Mouse (Mus musculus): ENCODE data around the gene Olfr517.

The Olfr517 gene

DNA sequence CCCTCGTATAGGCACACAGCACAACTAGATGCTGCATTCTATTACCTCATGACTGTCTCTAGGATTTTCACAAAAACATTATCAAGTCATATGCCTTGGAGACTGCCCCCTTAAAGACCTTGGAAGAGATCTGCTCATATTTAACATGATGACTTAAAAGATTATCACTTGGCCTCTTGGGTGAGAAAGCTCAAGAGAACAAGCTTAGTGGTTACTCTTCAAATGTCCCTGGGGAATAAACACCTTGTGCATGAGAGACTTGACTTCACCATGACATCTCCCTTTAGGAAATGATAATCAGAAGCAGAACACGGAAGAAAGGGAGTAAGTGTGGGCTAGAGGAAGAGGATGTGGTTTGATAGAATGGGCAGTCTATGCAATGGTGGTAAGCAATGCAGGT, at the start of gene Olfr517:
Olfr517 (minus strand) TSS at position 101 of the 400 bp plus-strand sequence.
- DNase-seq (ENCODE audit: low read depth) = no peak

DNA sequence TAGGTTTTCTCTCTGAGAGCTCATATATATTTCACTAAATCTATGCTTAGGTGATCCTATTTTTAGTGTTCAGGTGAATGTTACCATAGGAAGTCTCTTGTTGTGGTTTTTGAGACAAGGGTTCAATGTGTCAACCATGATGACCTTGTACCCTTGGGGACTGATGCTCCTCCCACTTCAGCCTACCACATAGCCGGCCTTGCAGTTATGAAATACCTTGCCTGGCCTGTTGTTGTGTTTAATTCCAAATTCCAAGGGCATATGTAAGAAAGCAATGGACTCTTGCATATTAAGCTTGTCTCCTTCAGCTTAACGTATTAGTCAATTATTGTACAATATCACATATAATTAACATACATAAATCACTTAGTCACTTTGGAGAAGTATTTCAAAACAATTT, 31.8 kb upstream of the Olfr517 start:
- DNase-seq (ENCODE audit: low read depth) = no peak

DNA sequence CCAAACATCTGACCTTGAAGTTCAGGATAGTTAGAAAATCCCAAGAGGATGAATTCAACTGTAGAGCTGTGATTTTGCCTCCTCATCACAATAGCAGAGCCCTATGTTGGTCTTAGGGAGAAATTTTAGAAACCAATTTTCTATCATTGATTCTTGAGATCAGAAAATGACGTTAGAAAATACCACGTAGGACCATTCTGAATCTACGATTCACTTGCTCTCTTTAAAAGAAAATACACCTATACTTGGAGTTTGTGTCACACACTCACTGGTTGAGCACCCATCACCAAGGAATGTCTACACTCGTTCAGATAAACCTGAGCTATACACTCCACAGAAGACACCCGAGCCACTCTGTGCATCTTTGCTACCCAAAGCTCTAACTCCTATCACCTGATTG, 22.1 kb upstream of the Olfr517 start, which contains the start of gene Olfr519:
Olfr519 (minus strand) TSS at position 101 of the 400 bp plus-strand sequence.
- no peak for DNase-seq (ENCODE audit: low read depth)

DNA sequence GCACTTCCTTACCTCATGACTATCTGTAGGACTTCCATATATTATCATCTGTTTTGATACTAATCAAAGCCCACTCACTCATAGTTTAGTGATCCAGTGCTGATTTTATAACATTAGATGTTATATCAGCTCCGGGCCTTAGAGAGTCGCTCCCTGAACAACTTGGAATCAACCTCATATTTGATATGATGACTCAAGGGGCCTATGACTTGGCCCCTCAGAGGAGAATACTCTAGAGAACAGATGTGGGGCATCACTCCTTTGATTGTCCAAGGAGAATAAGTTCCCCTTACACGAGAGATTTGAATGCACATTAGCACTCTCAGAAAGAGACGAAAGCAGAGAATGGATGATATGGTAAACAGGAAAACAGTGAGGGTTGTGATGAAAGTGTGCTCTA, 12.7 kb upstream of the Olfr517 start, which contains the start of gene Olfr518:
Olfr518 (minus strand) TSS at position 101 of the 400 bp plus-strand sequence.
- DNase-seq (ENCODE audit: low read depth) = no peak

DNA sequence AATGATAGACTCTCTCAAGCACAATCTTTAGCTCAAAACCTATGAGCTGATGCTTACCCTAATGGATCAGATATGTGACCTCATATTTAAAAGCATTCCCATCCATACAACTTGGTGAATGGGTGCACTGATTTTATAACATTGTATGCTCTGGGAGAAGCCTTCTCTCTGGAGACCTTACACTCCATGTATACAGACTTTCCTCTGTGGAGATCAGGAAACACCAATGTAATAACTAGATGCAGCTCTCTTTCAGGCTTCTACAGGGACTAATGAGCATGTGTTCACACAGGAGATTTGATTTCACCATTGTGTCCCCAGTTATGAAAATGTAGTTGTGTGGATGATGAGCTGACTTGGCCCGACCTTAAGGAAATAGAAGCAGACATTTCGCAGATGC, 21.8 kb downstream of the Olfr517 start, which contains the start of gene Olfr516:
Olfr516 (minus strand) TSS at position 101 of the 400 bp plus-strand sequence.
- no peak for DNase-seq (ENCODE audit: low read depth)

DNA sequence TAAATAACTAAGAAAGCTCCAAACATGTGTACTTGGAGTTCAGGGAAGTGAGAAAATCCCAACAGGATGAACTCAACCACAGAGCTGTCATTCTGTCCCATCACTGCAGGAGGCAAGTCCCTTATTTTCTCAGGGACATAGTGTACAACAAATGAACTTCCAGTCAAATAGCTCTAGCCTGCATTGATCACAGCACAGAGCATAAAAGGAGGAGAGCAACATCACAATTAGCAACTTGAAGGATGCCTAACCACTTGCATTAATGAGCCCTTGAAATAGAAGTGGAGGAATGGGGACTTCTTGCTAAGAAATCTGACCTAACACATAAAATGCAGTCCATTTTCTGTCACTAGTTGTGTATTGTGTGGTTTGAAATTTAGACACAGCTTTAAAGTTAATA, 46.3 kb downstream of the Olfr517 start, which contains the start of gene Olfr514:
Olfr514 (minus strand) TSS at position 101 of the 400 bp plus-strand sequence.
- no peak for DNase-seq (ENCODE audit: low read depth)
